Mouse (Mus musculus): ENCODE measurements around the gene Ufc1.

DNA sequence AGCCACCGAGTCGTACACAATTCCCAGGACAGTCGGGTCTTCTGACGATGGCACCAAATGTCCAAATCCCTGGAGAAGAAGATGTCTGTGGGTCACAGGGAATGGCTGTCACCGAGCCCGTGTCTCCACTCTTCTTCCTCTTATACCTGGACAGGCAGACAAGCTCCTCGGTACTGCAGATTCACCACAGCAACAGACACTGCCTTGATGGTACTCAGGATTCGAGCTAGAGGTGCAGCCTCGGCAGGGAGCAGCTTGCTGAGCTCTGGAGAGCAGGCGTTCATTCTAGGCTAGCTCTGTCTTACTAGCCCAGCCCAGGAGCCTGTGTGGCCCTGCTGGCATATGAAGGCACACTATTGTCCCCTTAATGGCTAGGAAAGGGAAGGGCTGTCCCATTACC, 17.1 kb downstream of the Ufc1 start:
- TF ChIP-seq POLR2A (IDR thresholded peaks at IDR 0.05; ENCODE audit: control insufficient read depth, low read depth, low read length) (no peak), CTCF (IDR thresholded peaks at IDR 0.05; ENCODE audit: control insufficient read depth, insufficient read depth, insufficient replicate concordance, low read depth, low read length) (no peak)
